Mouse (Mus musculus): Measurements from ENCODE around the gene Gm21887.
A peak's percentile ranks its signal among the peaks of the same experiment; 100 is the strongest.
"Not testable (repeated sequence)": the region's sequence is repeated elsewhere in the genome, so short reads cannot be mapped to it uniquely, and the experiment has no call there.

The Gm21887 gene

GRCm38 (mm10) chrX:170009016-170009750 lies at the start of gene Gm21887:
Gene Gm21887 (plus strand): TSS chrX:170009659.
- peak; percentile 86 for ATAC-seq (ENCODE audit: low TSS enrichment)

DNA sequence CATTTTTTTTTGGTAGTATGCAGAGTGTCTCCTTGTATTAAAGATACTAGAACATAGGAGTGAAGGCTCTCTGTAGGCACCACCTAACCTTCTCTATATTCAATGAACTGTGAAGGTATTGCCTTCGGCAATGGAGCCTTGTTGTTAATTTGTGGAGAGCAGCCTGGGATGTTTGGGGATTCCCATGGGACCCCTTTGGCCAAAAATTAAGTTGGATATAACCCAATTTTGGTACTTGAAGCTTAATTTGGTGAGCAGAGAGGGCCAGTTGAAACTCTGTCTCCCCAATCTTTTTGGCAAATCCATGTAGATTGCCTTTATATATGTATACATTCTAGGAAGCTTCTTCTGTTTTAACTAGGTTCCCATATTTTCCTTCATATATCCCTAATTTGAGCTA lies 40.1 kb upstream of the Gm21887 start:
- no peak for ATAC-seq (ENCODE audit: low TSS enrichment)

DNA sequence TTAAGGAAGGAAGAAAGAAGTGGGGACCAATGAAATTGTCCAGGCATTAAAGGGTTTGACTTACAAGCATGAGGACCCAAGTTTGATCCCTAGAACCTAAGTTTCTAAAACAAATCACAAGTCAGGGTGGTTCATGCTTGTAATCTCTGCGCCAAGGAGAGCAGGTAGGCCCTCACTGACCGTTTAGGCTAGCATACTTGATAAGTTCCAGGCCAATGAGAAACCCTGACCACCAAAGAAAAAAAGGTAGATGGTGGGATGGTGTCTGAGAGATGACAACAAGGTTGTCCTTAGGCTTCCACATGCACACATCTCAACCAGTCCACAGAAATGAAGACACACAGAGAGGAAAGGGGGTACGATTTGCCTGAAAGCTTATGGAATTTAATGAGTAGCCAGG lies 39.7 kb upstream of the Gm21887 start:
- peak; percentile 28; the same call in 1 of the 2 replicates for ATAC-seq (ENCODE audit: low TSS enrichment)

DNA sequence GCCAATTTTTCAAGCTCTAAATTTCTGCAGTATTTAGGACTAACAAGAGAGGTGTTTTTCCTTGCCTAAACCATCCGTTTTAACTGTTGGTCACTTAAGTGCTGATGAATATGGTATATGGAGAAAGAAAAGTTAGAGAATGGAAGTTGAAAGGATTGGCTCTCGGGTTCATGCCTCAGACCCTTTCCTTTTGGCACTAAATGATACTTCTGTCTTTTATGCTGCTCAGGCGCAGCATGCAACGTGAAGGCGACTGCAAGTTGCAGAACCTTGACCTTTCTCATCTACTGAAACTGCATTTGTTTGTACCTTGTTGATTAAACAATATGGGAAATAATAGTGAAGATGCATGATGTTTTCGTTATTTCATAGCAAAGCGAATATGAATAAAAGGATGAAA lies 38.9 kb upstream of the Gm21887 start:
- not testable (repeated sequence) for ATAC-seq (ENCODE audit: low TSS enrichment)

GRCm38 (mm10) chrX:169971562-169971961 lies 37.9 kb upstream of the Gm21887 start:
- not testable (repeated sequence) for ATAC-seq (ENCODE audit: low TSS enrichment)

DNA sequence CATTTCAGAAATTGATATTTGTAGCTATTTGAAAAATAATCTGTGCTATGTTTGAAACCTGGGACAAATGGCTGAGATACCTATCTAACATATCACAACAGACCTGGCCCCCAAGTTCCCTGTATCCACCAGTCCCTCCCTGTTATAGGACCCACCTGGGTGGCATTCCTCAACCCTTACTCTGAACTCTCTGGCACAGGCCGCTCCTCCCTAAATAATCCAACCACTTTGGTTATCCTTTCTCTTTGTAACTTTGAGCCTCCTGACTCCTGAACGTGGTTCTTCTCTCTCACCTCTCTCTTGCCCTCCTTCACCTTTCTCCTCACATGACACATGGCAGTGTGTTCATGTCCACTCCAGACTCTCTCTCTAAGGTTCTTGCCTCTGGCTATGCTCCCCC lies 37.3 kb upstream of the Gm21887 start:
- ATAC-seq (ENCODE audit: low TSS enrichment) = 0 out of 2 replicates have a peak, but pooled peaks have one; percentile 13

DNA sequence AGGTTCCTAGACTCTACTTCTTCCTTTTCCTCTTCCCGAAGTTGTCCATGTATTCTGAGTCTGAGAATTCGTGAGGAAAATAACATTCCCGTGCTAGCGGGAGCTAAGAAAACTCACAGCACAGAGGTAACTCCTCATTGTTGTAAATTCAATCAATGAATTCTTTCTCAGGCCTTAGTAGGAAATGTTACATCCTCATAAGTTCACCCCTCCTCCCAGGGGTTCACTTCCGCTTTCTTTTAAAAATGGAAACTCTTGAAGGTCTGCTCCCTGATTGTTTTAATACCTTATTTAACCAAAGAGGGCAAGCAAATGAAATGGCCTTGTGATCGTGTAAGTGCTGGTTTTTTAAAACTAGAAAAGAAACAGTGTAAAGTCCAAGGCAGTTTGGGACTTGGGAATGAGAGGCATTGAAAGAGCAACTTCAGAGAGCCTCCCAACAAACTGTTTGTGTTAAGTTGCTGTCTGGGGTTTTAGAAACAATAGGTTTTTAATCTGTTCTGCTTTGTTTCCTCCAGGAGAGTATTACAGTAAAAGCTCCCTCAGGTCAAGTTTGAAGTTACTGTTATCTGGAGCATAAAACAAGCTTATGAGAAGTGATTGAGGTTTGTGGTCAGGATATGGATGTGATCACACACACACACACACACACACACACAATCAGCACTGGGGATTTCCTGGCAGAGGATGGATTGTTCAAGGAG lies 36.5 kb upstream of the Gm21887 start:
- 0 out of 2 replicates have a peak, but pooled peaks have one; percentile 1 for ATAC-seq (ENCODE audit: low TSS enrichment)

DNA sequence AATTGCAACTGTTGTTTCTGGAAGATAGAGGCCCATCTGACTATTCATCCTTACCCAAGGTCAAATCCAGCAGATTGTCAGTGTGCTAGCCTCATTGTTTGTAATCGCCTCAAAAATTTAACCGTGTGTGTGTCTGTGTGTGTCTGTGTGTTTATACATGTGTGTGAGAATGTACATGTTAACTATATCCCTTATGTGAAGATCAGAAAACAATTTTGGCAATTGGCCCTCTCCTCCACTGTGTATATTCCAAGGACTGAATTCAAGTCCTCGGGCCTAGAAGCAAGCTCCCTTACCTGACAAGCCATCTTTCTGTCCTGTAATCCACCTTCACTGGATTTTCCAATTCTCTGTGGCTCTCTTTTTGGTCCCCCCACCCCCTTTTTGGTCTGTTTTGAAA lies 35.7 kb upstream of the Gm21887 start:
- ATAC-seq (ENCODE audit: low TSS enrichment) = not testable (repeated sequence)

- ATAC-seq (ENCODE audit: low TSS enrichment) = not testable (repeated sequence)
Measured at GRCm38 (mm10) chrX:169974456-169974855, 35.0 kb upstream of the Gm21887 start.

DNA sequence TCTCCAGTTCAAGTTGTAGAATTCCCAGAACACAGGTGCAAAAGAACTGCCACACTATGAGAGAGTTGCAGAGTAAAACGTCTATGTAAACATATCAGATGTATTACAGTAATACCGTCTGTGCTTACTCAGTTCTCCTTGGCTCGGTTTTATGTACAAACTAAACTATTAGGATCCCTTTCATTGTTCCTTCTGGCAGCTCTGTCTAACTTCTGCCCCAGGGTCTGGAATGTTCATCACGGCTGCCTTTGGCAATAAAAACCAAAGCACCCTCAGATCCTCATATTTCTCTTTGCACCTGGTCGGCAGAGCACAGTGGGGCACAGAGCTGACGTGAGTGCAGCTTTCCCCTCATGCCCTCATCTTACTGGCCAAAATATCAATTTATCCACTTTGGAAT lies 34.5 kb upstream of the Gm21887 start:
- not testable (repeated sequence) for ATAC-seq (ENCODE audit: low TSS enrichment)

- ATAC-seq (ENCODE audit: low TSS enrichment) = not testable (repeated sequence)
Measured at GRCm38 (mm10) chrX:169975681-169976131, 33.8 kb upstream of the Gm21887 start.

- ATAC-seq (ENCODE audit: low TSS enrichment) = not testable (repeated sequence)
Measured at GRCm38 (mm10) chrX:169976340-169976739, 33.1 kb upstream of the Gm21887 start.

DNA sequence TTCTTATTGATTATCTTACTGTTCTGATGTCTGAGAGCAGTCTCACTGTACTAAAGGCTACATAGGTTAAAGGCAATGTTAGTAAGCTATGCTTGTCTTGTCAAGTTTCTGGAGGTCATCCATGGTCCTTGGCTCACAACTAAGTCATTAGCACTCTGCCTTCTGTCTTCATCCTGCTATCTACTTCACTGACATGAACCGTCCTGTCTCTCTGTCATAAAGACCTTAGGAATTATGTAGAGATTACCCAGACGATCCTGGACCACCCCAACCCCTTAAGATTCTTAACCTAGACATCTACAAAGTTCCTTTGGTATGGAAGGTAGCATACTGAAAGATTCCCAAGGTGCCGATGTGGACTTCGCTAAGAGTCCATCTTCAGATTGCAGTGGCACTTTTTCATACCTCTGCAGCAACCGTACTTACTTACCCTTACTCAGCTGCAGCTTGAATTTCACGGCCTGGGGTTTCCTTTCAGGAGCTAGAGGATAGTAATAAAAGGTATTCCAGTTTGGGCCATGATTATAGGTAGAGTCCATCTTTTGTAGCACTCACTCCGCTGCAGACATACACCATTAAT lies 31.5 kb upstream of the Gm21887 start:
- not testable (repeated sequence) for ATAC-seq (ENCODE audit: low TSS enrichment)

GRCm38 (mm10) chrX:169978436-169979381 lies 30.8 kb upstream of the Gm21887 start:
- ATAC-seq (ENCODE audit: low TSS enrichment) = peak; percentile 42

- peak; percentile 11; the same call in 1 of the 2 replicates for ATAC-seq (ENCODE audit: low TSS enrichment)
Measured at GRCm38 (mm10) chrX:169979461-169980202, 29.8 kb upstream of the Gm21887 start.

DNA sequence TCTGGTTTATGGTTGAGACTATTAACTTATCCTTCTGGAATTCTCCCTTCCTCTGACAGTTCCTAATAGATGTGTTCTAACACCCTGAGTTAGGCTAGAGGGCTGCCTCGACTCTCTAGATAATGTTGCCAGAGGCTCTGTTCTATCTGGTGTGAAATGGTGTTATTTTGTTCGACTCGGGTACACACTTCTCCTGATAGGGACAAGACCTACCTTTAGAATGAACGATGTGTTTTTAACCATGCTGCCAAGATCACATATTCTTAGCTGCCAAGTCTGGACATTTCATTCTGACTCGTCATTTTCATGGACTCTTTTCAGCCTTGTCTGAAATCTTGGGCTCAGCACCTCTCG lies 29.3 kb upstream of the Gm21887 start:
- 0 out of 2 replicates have a peak, but pooled peaks have one; percentile 1 for ATAC-seq (ENCODE audit: low TSS enrichment)

- ATAC-seq (ENCODE audit: low TSS enrichment) = no peak
Measured at GRCm38 (mm10) chrX:169980809-169981289, 28.6 kb upstream of the Gm21887 start.

DNA sequence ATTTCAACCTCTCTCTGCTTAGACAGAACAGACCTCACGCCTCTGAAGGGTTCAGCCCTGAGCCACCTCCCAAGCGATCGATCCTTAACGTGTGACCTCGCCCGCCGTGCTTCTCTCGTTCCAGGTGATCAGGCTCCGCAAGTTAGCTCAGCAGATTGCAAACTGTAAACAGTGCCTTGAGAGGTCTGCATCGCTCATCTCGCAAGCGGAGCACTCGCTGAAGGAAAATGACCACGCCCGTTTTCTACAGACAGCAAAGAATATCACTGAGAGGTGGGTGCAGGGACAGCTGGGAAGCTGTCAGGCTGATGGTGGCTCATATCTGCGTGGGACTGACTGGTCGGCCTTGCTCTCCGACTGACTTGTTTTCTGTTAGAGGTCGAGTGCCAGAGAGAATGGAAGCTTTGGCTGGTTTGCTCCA lies 27.7 kb upstream of the Gm21887 start:
- not testable (repeated sequence) for ATAC-seq (ENCODE audit: low TSS enrichment)

GRCm38 (mm10) chrX:169982606-169983400 lies 26.7 kb upstream of the Gm21887 start:
- not testable (repeated sequence) for ATAC-seq (ENCODE audit: low TSS enrichment)

Data from frontal cortex, adult (tissue).